Mouse (Mus musculus) B cell, adult 67 days (primary cell): ENCODE data around the gene Snrpc. TPM values are rescaled to one million over a fixed set of nuclear protein-coding genes. Genes with fewer than 3 reads are reported as not detected.

Experiments used
- total RNA-seq, 2 experiments: library from RNA; stranded (reverse); gene quantifications; 4 replicates each; pipeline ENCODE4 v1.2.4; 2023

Gene Snrpc
- 10 to 100 TPM; 68.9 to 70.8 TPM for total RNA-seq

DNA sequence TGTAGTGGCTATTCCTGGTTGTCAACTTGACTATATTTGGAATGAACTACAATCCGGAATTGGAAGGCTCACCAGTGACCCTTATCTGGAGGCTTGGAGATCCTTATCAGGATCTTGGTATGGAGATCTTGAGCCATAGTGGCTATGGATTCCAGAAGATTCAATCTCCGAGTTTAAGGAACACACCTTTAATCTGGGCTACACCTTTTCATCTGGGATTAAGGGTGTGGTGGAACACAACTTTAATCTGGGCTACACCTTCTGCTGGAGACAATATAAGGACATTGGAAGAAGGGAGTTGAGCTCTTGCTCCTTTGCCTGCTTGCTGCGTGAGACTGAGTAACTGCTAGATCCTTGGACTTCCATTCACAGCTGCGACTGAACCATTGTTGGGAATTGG, at the start of gene Snrpc:
Gene Snrpc (plus strand): TSS at position 301 of the 400 bp plus-strand sequence.

DNA sequence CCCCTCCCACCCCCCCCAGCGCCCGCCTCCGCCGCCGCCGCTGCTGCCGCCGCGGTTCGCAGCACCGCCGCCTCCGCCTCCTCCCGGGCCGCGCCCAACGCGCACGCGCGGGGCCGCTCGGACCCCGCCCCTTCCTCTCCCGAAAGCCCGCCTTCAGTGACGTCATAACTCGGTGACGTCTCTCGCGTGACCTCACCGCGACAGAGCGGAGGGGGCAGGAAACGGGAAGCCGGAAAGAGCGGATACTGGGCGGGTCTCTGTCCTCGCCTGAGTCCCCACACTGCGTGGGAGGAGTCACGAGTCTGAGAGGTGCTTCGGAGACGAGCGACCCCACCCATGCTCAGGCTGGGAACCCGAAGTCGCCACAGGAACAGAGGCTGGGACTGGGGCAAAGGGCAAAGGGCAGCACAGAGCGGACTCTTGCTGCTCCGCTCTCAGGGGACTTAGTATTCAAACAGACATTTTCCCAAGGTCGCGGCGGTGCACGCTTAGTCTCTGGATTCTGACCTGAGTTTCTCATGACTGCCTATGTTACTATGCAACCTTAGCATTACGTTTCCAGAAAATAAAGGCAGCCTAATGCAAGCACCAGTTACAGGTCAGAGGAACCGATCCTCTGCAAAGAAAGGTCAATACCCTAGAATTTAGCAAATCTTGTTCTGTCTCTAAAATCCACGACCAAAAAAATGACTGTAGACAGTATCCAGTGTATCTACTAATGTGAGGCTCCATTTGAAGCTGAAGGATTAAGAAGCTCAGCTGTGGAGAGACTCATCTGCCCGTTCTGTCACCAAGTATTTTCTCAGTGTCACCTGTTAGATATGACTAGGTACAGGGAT, 17.2 kb upstream of the Snrpc start, which contains the start of gene D17Wsu92e:
Gene D17Wsu92e (minus strand): TSS at position 81 of the 839 bp plus-strand sequence.

DNA sequence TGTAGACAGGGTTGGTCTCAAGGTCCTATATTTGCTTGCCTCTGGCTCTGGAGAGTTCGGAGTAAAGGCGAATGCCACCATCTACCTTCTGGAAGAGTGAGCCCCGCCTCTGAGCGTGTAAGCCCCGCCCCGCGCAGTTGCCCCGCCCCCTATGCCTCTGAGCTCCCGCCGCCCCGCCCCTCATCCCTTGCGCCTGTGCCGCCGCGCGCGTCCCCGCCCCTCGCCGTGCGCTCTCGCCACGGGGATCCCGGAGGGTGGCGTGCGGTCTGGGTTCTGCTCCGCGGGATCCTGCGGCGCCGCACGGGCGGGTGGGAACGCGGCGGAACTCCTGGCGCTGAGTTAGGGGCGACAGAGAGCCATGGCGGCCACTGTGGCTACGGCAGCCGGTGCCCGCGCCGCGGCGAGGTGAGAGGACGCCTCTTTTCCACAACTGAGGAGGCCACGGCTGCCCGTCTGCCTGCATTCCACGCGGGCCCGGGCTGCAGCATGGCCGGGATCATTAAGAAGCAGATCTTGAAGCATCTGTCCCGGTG, 18.4 kb downstream of the Snrpc start, which contains the start of gene Uhrf1bp1:
Gene Uhrf1bp1 (plus strand): TSS at position 177 of the 533 bp plus-strand sequence.

Other genes with a start within 250 kb of the Snrpc start
- 100 to 1,000 TPM in 1 of 2 experiments, 10 to 100 TPM in 1; 92.9 to 100 TPM for gene Nudt3, start 214.7 kb upstream of the Snrpc start, total RNA-seq
- gene RPS10-NUDT3, start 202.9 kb upstream of the Snrpc start, total RNA-seq, result not detected
- 1,000 to 10,000 TPM; 2,013 to 2,119 TPM for gene Rps10, start 201.5 kb upstream of the Snrpc start, total RNA-seq
- gene Pacsin1, start 182.6 kb upstream of the Snrpc start, total RNA-seq, result 10 to 100 TPM; 13.1 to 23.7 TPM
- gene Spdef, start 109.2 kb upstream of the Snrpc start, total RNA-seq, result under 1 TPM in 1 of 2 experiments, not detected in 1; 0.41 TPM
- gene D17Wsu92e, start 17.5 kb upstream of the Snrpc start, total RNA-seq, result 10 to 100 TPM; 73.5 to 78.1 TPM
- 1 to 10 TPM; 7.0 to 7.8 TPM for gene Uhrf1bp1, start 18.3 kb downstream of the Snrpc start, total RNA-seq
- gene Anks1, start 71.2 kb downstream of the Snrpc start, total RNA-seq, result 10 to 100 TPM; 45.5 to 49.2 TPM
- gene Taf11, start 71.7 kb downstream of the Snrpc start, total RNA-seq, result 10 to 100 TPM; 37.2 to 51.1 TPM
- gene Tcp11, start 242.5 kb downstream of the Snrpc start, total RNA-seq, result 1 to 10 TPM; 2.6 to 5.5 TPM